Mouse (Mus musculus) adrenal gland, postnatal 36 days (tissue): ENCODE results near the gene Tagln2. TPM values are rescaled to one million over a fixed set of nuclear protein-coding genes. Genes with fewer than 3 reads are reported as not detected.
A peak's percentile ranks its signal among the peaks of the same experiment; 100 is the strongest.

ENCODE experiments used
- DNase-seq, 2 experiments: peaks; one replicate each; pipeline ENCODE4 v3.0.0; 2021; ENCODE audit warnings: mixed read lengths in 1 of 2
- total RNA-seq, 2 experiments: library from RNA; stranded (reverse); gene quantifications; 2 replicates each; pipeline ENCODE4 v1.2.3; 2021

Tagln2 gene
- total RNA-seq, 2 experiments from 2014 or later: 90.5 to 91.7 TPM

GRCm38 (mm10) chr1:172481111-172481510, 18.7 kb upstream of the Tagln2 start:
- no peak for DNase-seq

- DNase-seq: peak; percentile 85 to 91
Observed at GRCm38 (mm10) chr1:172481540-172482280, 18.1 kb upstream of the Tagln2 start, which contains the start of gene Igsf9. TSS of gene Igsf9 (plus strand) at chr1:172481788.

DNA sequence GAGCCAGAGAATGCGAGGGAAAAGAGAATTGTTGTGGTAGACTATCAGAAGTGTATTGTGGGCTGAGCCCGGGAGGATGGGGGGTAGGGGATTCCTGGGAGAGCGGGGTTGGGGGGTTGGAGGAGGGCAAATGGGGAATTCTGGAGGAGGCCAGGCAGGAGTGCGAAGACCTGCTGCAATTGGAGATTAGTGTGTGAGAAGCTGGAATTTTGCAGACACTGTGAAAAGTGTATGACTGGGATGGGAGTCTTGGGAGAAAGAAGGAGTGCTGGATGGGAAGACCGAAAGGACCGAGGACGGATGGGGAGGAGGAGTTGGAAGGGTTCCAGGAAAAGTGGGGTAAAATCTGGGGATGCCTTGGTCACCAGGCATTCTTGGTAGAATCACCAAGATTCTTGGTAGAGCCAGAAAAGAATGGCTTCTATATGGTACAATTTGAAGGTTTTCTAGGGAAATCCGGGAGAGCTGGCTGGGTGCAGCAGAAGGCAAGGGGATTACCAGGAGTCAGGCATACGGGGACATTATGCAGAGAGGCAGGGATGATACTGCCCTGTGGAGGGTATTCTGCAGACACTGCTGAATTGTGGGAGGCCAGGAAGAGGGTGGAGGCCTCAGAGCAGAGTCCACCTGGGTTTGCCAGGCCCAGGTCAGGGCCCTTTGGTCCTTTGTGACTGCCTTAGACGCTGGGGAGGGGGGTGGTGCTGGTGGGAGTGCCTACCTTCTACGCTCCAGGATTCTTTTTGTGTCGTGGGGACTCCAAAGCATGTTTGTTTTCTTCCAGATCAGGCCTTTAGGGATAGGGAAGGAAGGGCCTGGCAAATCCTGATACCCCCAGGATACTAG, 17.1 kb upstream of the Tagln2 start:
- no peak for DNase-seq

GRCm38 (mm10) chr1:172483361-172483660, 16.5 kb upstream of the Tagln2 start:
- no peak for DNase-seq

- DNase-seq: no peak
Observed at GRCm38 (mm10) chr1:172484236-172484635, 15.6 kb upstream of the Tagln2 start.

- DNase-seq: no peak
Observed at GRCm38 (mm10) chr1:172484671-172485070, 15.2 kb upstream of the Tagln2 start.

DNA sequence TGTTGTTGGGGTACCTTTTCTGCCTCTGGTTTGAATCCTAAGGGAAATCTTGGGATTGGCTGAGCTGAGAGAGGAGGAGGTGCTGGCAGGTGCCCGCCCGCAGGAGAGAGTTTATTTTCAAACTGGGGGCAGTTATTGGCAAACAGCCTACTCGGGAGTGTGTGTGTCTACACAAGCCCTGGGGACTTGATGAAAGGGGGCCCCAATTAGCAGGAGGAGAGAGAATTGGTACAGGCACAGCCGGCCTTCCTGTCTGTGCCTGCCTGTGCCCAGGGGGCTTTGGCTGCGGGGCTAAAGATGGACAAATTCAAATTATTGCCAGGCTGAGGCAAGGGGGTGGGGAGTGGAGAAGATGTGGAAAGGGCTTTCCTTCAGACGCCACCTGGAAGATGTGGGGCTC, 14.0 kb upstream of the Tagln2 start:
- DNase-seq: no peak

- DNase-seq: no peak
Observed at GRCm38 (mm10) chr1:172486236-172486635, 13.6 kb upstream of the Tagln2 start.

DNA sequence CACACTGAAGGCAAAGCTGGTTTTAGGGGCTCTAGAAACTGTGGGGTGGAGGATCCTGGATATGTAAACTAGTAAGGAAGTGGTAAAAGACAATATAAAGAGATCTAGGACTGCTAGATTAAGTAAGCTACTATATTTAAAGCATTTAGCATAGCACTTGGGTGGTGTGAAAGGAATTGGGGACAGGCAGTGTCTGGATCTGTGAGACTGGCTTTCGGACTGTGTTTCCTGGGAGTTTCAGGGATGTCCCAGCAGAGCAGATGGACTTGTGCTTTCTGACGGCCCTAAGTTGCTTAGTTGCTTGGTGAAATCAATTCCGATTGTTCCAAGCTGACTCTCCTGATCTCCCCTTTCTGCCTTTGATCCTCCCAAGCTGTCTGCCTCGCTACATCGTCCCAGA, 13.2 kb upstream of the Tagln2 start:
- DNase-seq: no peak

DNA sequence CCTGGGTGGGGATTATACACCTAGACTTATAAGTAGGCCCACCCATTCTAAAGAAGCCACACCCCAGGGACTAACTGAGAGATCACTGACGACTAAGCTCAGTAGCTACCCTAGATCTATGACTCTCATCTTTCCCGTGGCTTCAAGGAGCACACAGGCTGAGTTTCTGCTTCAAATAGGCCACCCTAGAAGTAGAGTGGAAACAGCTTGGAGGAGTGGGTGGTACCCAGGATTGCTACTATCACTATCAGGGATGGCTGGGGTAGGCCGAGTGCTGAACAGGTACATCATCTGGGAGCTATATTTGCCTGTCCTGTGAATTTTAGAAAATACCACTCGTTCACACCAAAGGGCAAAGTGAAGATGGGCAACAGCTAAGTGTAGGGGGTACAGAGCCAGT, 12.0 kb upstream of the Tagln2 start:
- no peak for DNase-seq

DNA sequence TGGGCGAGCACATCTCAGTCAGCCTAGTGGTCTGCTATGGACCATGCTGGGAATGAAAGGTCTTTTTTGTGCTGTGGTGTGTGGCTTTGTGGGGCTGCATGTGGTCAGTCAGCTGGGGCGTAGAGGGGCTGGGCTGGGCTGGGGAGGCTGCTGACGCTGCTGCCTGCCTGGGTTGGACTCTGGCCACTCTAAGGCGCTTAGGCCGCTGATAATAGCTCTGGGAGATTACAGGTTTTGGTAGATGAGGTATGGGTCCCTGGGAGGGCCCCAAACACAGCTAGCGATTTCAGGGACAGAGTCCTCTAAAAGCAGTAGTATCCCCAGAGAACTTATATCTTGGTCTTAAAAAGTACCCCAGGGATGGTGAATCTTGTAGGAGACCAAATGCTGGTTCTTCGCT, 11.0 kb upstream of the Tagln2 start:
- DNase-seq: no peak

- DNase-seq: no peak
Observed at GRCm38 (mm10) chr1:172489585-172490250, 10.1 kb upstream of the Tagln2 start.

- peak; percentile 89 to 92 for DNase-seq
Observed at GRCm38 (mm10) chr1:172490261-172490661, 9.6 kb upstream of the Tagln2 start.

GRCm38 (mm10) chr1:172492047-172492446, 7.8 kb upstream of the Tagln2 start:
- DNase-seq: no peak

DNA sequence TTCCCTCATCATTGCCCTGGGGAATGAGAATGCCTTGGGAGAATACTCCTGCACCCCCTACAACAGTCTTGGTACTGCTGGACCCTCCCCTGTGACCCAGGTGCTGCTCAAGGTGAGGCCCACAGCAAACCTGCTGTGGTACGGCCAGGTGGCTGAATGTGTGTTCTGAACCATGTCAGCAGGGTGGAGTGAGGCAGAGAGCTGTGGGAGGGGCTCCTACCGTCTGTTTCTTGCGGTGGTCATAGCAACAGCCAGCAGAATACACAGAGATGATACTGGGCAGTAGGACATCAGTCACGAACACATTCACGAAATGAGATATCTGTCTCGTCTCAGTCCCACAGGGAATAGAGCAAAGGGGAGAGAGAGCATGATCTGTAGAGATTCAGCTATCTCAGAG, 6.3 kb upstream of the Tagln2 start:
- DNase-seq: no peak

DNA sequence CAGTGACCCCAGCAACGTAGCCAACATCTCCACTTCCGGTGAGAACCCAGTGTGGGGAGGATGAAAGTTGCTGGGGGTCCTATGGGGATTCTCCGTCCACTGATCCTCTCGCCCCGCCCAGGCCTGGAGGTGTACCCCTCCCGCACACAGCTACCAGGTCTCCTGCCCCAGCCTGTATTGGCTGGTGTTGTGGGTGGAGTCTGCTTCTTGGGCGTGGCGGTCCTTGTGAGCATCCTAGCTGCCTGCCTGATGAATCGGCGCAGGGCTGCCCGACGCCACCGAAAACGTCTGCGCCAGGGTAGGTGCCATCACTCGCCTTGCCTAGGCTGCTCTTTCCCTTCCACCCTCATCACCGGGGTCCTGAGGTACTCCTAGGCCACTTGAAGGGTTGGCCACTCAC, 3.8 kb upstream of the Tagln2 start:
- no peak for DNase-seq

- no peak for DNase-seq
Observed at GRCm38 (mm10) chr1:172497428-172497827, 2.4 kb upstream of the Tagln2 start.

GRCm38 (mm10) chr1:172500451-172501370, 864 bp downstream of the Tagln2 start:
- DNase-seq: peak; percentile 80 to 87

- peak; percentile 63 to 71 for DNase-seq
Observed at GRCm38 (mm10) chr1:172501371-172502144, 1.7 kb downstream of the Tagln2 start.

DNA sequence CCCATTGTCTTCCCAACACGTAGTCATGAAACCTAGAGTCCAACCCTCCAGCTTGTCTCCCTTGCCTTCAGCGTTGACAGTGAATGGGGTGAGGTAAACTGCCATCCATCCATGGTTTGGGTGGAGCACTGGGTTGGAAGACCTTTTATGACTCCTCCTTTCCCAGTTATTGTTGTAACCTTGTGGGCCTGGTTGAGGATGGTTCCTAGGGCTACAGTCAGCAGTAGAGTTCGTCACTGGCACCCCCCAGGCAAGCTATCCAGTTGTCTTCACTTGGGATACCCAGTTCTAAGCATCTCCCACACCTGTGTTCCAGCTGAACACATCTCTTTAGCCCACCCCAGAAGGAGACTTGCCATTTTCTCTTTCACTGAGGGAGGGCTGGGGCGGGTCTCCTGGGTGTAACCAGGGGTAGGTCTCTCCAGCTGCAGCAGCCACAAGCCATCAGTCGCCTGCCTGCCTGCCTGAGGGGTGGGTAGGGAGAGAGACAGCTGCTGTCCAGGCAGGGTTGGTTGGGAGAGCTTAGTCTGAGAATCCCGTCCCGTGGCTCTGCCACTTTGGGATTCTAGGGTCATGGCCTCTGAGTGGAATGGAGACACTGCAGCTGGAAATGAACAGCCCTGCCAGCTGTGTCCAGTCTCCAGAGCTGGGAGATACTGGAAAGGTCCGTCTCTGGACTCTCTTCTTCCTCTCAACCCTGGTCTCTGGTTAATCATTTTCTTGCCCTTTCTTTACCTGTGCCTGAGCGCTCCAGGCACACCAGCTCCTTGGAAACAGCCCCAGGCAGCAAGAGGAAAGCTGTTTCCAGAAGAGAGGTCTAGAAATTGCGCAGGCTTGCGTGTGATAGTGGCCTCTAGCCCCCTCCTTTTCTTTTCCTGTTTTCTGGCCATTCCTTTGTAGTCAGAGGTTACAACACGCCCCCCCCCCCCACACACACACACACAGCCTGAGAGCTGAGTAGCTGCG, 2.6 kb downstream of the Tagln2 start:
- no peak for DNase-seq
